In genomic region chr12:34529165-34529545, GRCm38 (mm10) we compare ENCODE assay signal across 8 mouse cellular contexts.
DNase-seq lines count a peak whose midpoint lies in the region; ATAC-seq lines count a peak whose summit lies in the region.

No protein-coding gene starts in this region.

- H3K27me3 ChIP-seq in embryonic facial prominence, embryonic 15.5 days, result no peaks in the 10 kb centered on the region
- no peaks in the 10 kb centered on the region for H3K27me3 ChIP-seq in hindbrain, embryonic 11.5 days (ENCODE audit: control insufficient read depth, insufficient read depth, low read length)
- H3K27me3 ChIP-seq in midbrain, embryonic 10.5 days (ENCODE audit: low read depth, poor library complexity, severe bottlenecking), result no peaks in the 10 kb centered on the region

- no peak overlapping the region for H3K4me3 ChIP-seq in embryonic facial prominence, embryonic 15.5 days (replicated peaks)
- no peak overlapping the region for H3K4me3 ChIP-seq in hindbrain, embryonic 11.5 days (ENCODE audit: low read depth, low read length)
- peak overlapping the region; percentile 53; the same call in 1 of the 2 replicates for H3K4me3 ChIP-seq in midbrain, embryonic 10.5 days

- H3K4me2 ChIP-seq in embryonic facial prominence, embryonic 15.5 days (replicated peaks), result peak overlapping the region; percentile 26; the same call in 1 of the 2 replicates
- peak overlapping the region; percentile 40 for H3K4me2 ChIP-seq in hindbrain, embryonic 11.5 days (replicated peaks; ENCODE audit: low read depth, low read length)

- peaks cover 12% of the 10 kb centered on the region; the same call in 1 of the 2 replicates for H3K4me1 ChIP-seq in embryonic facial prominence, embryonic 15.5 days
- no peaks in the 10 kb centered on the region for H3K4me1 ChIP-seq in hindbrain, embryonic 11.5 days (replicated peaks; ENCODE audit: control insufficient read depth, insufficient read depth, low read length)
- peaks cover 39% of the 10 kb centered on the region for H3K4me1 ChIP-seq in midbrain, embryonic 10.5 days

- no peaks in the 10 kb centered on the region for H3K9me3 ChIP-seq in embryonic facial prominence, embryonic 15.5 days (replicated peaks)
- H3K9me3 ChIP-seq in hindbrain, embryonic 11.5 days (ENCODE audit: control insufficient read depth, low read length), result no peaks in the 10 kb centered on the region
- no peaks in the 10 kb centered on the region for H3K9me3 ChIP-seq in midbrain, embryonic 10.5 days (replicated peaks)

- peak; percentile 75 for DNase-seq in layer of hippocampus, adult 11-12 months (ENCODE audit: low spot score)
- DNase-seq in layer of hippocampus, postnatal 25 days (ENCODE audit: extremely low spot score in 1 of 2, low spot score in 1 of 2), result no peak
- DNase-seq in hindbrain, embryonic 11.5 days (ENCODE audit: low spot score), result peak; percentile 37
- DNase-seq in midbrain, embryonic 10.5 days (ENCODE audit: low spot score), result no peak
- no peak for DNase-seq in thymus, postnatal 4 days
- DNase-seq in ovary, postnatal 36 days (ENCODE audit: low spot score), result no peak

- H3K27ac ChIP-seq in embryonic facial prominence, embryonic 15.5 days (replicated peaks), result peak overlapping the region; percentile 49
- peak overlapping the region; percentile 75 for H3K27ac ChIP-seq in hindbrain, embryonic 11.5 days (ENCODE audit: low read depth, low read length)
- peak overlapping the region; percentile 86 for H3K27ac ChIP-seq in midbrain, embryonic 10.5 days (replicated peaks)

- 30% methylated on average over 3 of the region's 3 CpGs for WGBS in embryonic facial prominence, embryonic 15.5 days
- 21% methylated on average over 3 of the region's 3 CpGs for WGBS in hindbrain, embryonic 11.5 days
- WGBS in midbrain, embryonic 10.5 days, result 23% methylated on average over 3 of the region's 3 CpGs

- no peaks in the 10 kb centered on the region for H3K36me3 ChIP-seq in embryonic facial prominence, embryonic 15.5 days
- H3K36me3 ChIP-seq in hindbrain, embryonic 11.5 days (ENCODE audit: control insufficient read depth, insufficient read depth, low read length), result no peaks in the 10 kb centered on the region
- no peaks in the 10 kb centered on the region for H3K36me3 ChIP-seq in midbrain, embryonic 10.5 days

- ATAC-seq in embryonic facial prominence, embryonic 15.5 days (ENCODE audit: insufficient number of reproducible peaks, low FRiP score, low TSS enrichment, low read depth), result no peak
- ATAC-seq in hindbrain, embryonic 11.5 days (ENCODE audit: low FRiP score), result no peak
- ATAC-seq in monocyte, adult 5-6 weeks (replicated peaks; ENCODE audit: insufficient number of reproducible peaks, low FRiP score, low TSS enrichment, poor library complexity, severe bottlenecking), result no peak

- no peak overlapping the region for H3K9ac ChIP-seq in embryonic facial prominence, embryonic 15.5 days
- H3K9ac ChIP-seq in hindbrain, embryonic 11.5 days (ENCODE audit: low read depth, low read length), result 0 out of 2 replicates have a peak overlapping the region, but pooled peaks have one; percentile 7

Comparison
In these comparisons a context has a peak if more than half of its experiments do, and no peak if none do; other contexts are left out.
1. DNase-seq: peak in layer of hippocampus, adult 11-12 months (single experiment) and hindbrain, embryonic 11.5 days (single experiment); none in layer of hippocampus, postnatal 25 days (0 of 2), midbrain, embryonic 10.5 days (single experiment), thymus, postnatal 4 days (single experiment) and ovary, postnatal 36 days (single experiment).
2. Peak in every context shown above with its lines, with median percentiles within 50 percentile points of each other: H3K27ac ChIP-seq.